Mouse (Mus musculus) forebrain, embryonic 13.5 days (tissue): ENCODE results near the gene Prss3. TPM values are rescaled to one million over a fixed set of nuclear protein-coding genes. Genes with fewer than 3 reads are reported as not detected.
"Not testable (repeated sequence)": the region's sequence is repeated elsewhere in the genome, so short reads cannot be mapped to it uniquely, and the experiment has no call there.

Source experiments
- ATAC-seq: fragments of 200-750 bp; cut with Nextera tagmentation; 2 replicates; pipeline ENCODE4 v1.8.0; 2017
- H3K27ac ChIP-seq: fragments of 300-500 bp; sonication (generic); 2 replicates; pipeline ENCODE4 v1.5.1; 2015; ENCODE audit warnings: inconsistent platforms, mild to moderate bottlenecking, moderate library complexity
- H3K27me3 ChIP-seq: fragments of 300-500 bp; sonication (generic); 2 replicates; pipeline ENCODE4 v1.6.1; 2015; ENCODE audit warnings: mild to moderate bottlenecking, inconsistent platforms
- H3K36me3 ChIP-seq: fragments of 300-500 bp; sonication (generic); 2 replicates; pipeline ENCODE4 v1.6.1; 2015; ENCODE audit warnings: mild to moderate bottlenecking, inconsistent platforms; ENCODE audit not compliant: poor library complexity, severe bottlenecking
- H3K4me1 ChIP-seq: fragments of 300-500 bp; sonication (generic); 2 replicates; pipeline ENCODE4 v1.6.1; 2015; ENCODE audit warnings: inconsistent platforms
- H3K4me2 ChIP-seq: fragments of 300-500 bp; sonication (generic); 2 replicates; pipeline ENCODE4 v1.6.1; 2015; ENCODE audit warnings: inconsistent platforms, mild to moderate bottlenecking, moderate library complexity
- H3K4me3 ChIP-seq: fragments of 300-500 bp; sonication (generic); 2 replicates; pipeline ENCODE4 v1.5.1; 2015; ENCODE audit warnings: mild to moderate bottlenecking, inconsistent platforms
- H3K9ac ChIP-seq: fragments of 300-500 bp; sonication (generic); 2 replicates; pipeline ENCODE4 v1.6.1; 2015; ENCODE audit warnings: mild to moderate bottlenecking, inconsistent platforms
- H3K9me3 ChIP-seq: fragments of 300-500 bp; sonication (generic); replicated peaks from 2 replicates; pipeline ENCODE4 v1.6.1; 2016; ENCODE audit warnings: inconsistent platforms
- WGBS: fragments of 180-500 bp; shearing (Covaris S2); methylation state at CpG from one replicate; pipeline ENCODE4 v1.1.7; 2015; 5-methylcytosine and 5-hydroxymethylcytosine counted together
- polyA plus RNA-seq: library from polyadenylated mRNA; unstranded; fragments of >200 nt; fragmentation: Nextera tagmentation; extraction: Ambion mirVana; gene quantifications from 2 replicates; pipeline ENCODE4 v1.2.1, GENCODE M21; 2015

Prss3 gene
- polyA plus RNA-seq, result not detected in 2 replicates

- not testable (repeated sequence) for ATAC-seq, H3K36me3 ChIP-seq, H3K4me1 ChIP-seq, H3K27me3 ChIP-seq, H3K9ac ChIP-seq, H3K9me3 ChIP-seq, H3K4me2 ChIP-seq, H3K4me3 ChIP-seq, H3K27ac ChIP-seq
Observed at GRCm38 (mm10) chr6:41377578-41377977, at the start of gene Prss3. TSS of gene Prss3 (minus strand) at chr6:41377678.

GRCm38 (mm10) chr6:41392056-41392455 is 14.6 kb upstream of the Prss3 start, which contains the start of gene Gm5771:
TSS of gene Gm5771 (plus strand) at chr6:41392356.
- not testable (repeated sequence) for H3K4me2 ChIP-seq, H3K9me3 ChIP-seq, H3K27me3 ChIP-seq, H3K27ac ChIP-seq, H3K4me3 ChIP-seq, ATAC-seq, H3K4me1 ChIP-seq, H3K9ac ChIP-seq, H3K36me3 ChIP-seq

- not testable (repeated sequence) for H3K27me3 ChIP-seq, ATAC-seq, H3K4me1 ChIP-seq, H3K9me3 ChIP-seq, H3K9ac ChIP-seq, H3K4me3 ChIP-seq, H3K27ac ChIP-seq, H3K36me3 ChIP-seq, H3K4me2 ChIP-seq
- WGBS, result 80% methylated on average over 1 of the region's 1 CpGs
Observed at GRCm38 (mm10) chr6:41391640-41392039, 14.2 kb upstream of the Prss3 start.

- H3K4me2 ChIP-seq, result no peak overlapping the region
- no peaks in the 10 kb centered on the region for H3K27me3 ChIP-seq
- ATAC-seq, result no peak
- no peak overlapping the region for H3K9ac ChIP-seq
- H3K4me1 ChIP-seq, result no peaks in the 10 kb centered on the region
- H3K9me3 ChIP-seq, result no peaks in the 10 kb centered on the region
- no peak overlapping the region for H3K27ac ChIP-seq
- no peak overlapping the region for H3K4me3 ChIP-seq
- no peaks in the 10 kb centered on the region for H3K36me3 ChIP-seq
- 76% methylated on average over 2 of the region's 2 CpGs for WGBS
Observed at GRCm38 (mm10) chr6:41386781-41387180, 9.3 kb upstream of the Prss3 start.

GRCm38 (mm10) chr6:41373772-41374171 is 3.7 kb downstream of the Prss3 start:
- H3K9me3 ChIP-seq, H3K4me1 ChIP-seq, ATAC-seq, H3K27ac ChIP-seq, H3K9ac ChIP-seq, H3K4me2 ChIP-seq, H3K36me3 ChIP-seq, H3K4me3 ChIP-seq, H3K27me3 ChIP-seq: not testable (repeated sequence)
- 86% methylated on average over 2 of the region's 2 CpGs for WGBS

GRCm38 (mm10) chr6:41353932-41354331 is 23.5 kb downstream of the Prss3 start, which contains the start of gene Try10:
TSS of gene Try10 (plus strand) at chr6:41354105.
- Histone ChIP-seq H3K9me3 (no peaks in the 10 kb centered on the region), H3K4me1 (no peaks in the 10 kb centered on the region), H3K4me2 (no peak within 1 kb of the TSS), H3K36me3 (no peaks in the 10 kb centered on the region), H3K27ac (no peak within 1 kb of the TSS), H3K27me3 (no peaks in the 10 kb centered on the region), H3K9ac (no peak within 1 kb of the TSS), H3K4me3 (no peak within 1 kb of the TSS)
- 84% methylated on average over 2 of the region's 2 CpGs for WGBS
- no peak for ATAC-seq

Other genes with a start within 250 kb of the Prss3 start
- gene Try4, start 75.4 kb downstream of the Prss3 start, polyA plus RNA-seq, result not detected in 2 replicates
- gene Try5, start 60.8 kb downstream of the Prss3 start, polyA plus RNA-seq, result not detected in 2 replicates
- not detected in 2 replicates for gene Try10, start 23.6 kb downstream of the Prss3 start, polyA plus RNA-seq
- gene Gm5771, start 14.7 kb upstream of the Prss3 start, polyA plus RNA-seq, result not detected in 2 replicates
- not detected in 2 replicates for gene Gm10334, start 68.5 kb upstream of the Prss3 start, polyA plus RNA-seq
- 0.34 TPM in 1 of 2 replicates, not detected in the other for gene Prss1, start 81.3 kb upstream of the Prss3 start, polyA plus RNA-seq
- not detected in 2 replicates for gene Prss2, start 144.1 kb upstream of the Prss3 start, polyA plus RNA-seq
- 19.2 TPM in 2 replicates for gene Ephb6, start 227.8 kb upstream of the Prss3 start, polyA plus RNA-seq